Mouse (Mus musculus) erythroid progenitor cell, adult 5-6 weeks (primary cell): ENCODE results near the gene Ank3. TPM values are rescaled to one million over a fixed set of nuclear protein-coding genes. Genes with fewer than 3 reads are reported as not detected.

Experiments used
- ATAC-seq: replicated peaks from 2 replicates; pipeline ENCODE4 v1.8.0; 2016; ENCODE audit warnings: moderate number of reproducible peaks, mild to moderate bottlenecking, moderate TSS enrichment, inconsistent platforms; ENCODE audit not compliant: poor library complexity, low FRiP score, severe bottlenecking
- total RNA-seq, 2 experiments: library from RNA; stranded (forward) in 1 of 2; stranded (reverse) in 1 of 2; fragments of 150-400 nt in 1 of 2; fragments of 186-747, 209-891 nt in 1 of 2; gene quantifications; 2 replicates each; pipeline versions ENCODE4 v1.2.3 to v1.2.4; 2015 to 2017; ENCODE audit warnings: low replicate concordance in 2 of 2

Ank3 gene
- total RNA-seq (2015; ENCODE audit: low replicate concordance): 2.9 TPM in 1 of 2 replicates, not detected in the other
- total RNA-seq (2017; ENCODE audit: low replicate concordance): not detected in 2 replicates

GRCm38 (mm10) chr10:69398763-69399590 lies at the start of gene Ank3:
TSS of gene Ank3 (plus strand) at chr10:69398773.
- ATAC-seq: no peak

- no peak for ATAC-seq
These were observed 47.3 kb upstream of the Ank3 start for GRCm38 (mm10) chr10:69351071-69351841.

DNA sequence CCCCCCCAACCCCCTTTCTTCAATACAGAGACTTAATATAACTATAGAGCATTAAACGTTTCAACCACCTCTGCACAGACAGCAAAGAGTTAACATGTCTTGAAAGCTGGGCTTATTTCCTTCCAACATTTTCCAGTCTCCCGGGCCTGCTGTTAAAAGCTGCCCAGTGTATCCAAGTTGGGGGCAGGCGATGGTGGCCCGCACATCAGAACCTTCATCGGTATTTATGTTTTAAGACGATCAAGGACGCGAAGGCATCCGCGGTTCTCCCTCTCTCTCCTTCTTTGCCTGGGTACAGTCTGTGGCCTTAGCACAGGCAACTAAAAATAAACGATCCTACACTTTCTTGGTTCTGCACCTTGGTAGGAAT lies 46.7 kb upstream of the Ank3 start:
- no peak for ATAC-seq

GRCm38 (mm10) chr10:69352212-69353085 lies 46.1 kb upstream of the Ank3 start, which contains the start of gene Cdk1:
TSS of gene Cdk1 (minus strand) at chr10:69352938.
- ATAC-seq: peak; percentile 96

GRCm38 (mm10) chr10:69353086-69353479 lies 45.5 kb upstream of the Ank3 start:
- peak; percentile 65 for ATAC-seq

- ATAC-seq: no peak
These were observed 38.9 kb upstream of the Ank3 start for GRCm38 (mm10) chr10:69359666-69360065.

- ATAC-seq: no peak
These were observed 32.4 kb upstream of the Ank3 start for GRCm38 (mm10) chr10:69366208-69366607.

- no peak for ATAC-seq
These were observed 31.6 kb upstream of the Ank3 start for GRCm38 (mm10) chr10:69366877-69367387.

- no peak for ATAC-seq
These were observed 29.3 kb upstream of the Ank3 start for GRCm38 (mm10) chr10:69369321-69369720.

GRCm38 (mm10) chr10:69371441-69371840 lies 27.1 kb upstream of the Ank3 start:
- peak; percentile 70; the same call in 1 of the 2 replicates for ATAC-seq

DNA sequence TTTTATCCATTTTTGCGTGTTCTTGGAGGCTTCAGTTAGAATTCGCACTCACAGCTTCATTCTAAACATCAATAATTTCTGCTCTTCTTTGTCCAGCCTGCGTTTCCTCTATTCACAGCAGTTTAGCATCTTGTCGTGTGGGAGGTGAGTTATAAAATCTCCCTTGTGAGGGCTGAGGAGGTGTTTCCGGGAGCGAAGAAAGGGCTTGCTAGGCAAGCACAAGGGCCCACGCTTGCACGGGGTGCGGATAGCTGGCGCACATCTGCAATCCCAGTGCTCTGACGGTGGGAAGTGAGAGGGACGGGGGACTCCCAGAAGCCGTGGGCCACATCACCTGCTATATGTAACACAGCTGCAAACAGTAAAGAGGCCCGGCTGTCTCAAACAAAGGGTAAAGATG lies 26.5 kb upstream of the Ank3 start:
- ATAC-seq: no peak

DNA sequence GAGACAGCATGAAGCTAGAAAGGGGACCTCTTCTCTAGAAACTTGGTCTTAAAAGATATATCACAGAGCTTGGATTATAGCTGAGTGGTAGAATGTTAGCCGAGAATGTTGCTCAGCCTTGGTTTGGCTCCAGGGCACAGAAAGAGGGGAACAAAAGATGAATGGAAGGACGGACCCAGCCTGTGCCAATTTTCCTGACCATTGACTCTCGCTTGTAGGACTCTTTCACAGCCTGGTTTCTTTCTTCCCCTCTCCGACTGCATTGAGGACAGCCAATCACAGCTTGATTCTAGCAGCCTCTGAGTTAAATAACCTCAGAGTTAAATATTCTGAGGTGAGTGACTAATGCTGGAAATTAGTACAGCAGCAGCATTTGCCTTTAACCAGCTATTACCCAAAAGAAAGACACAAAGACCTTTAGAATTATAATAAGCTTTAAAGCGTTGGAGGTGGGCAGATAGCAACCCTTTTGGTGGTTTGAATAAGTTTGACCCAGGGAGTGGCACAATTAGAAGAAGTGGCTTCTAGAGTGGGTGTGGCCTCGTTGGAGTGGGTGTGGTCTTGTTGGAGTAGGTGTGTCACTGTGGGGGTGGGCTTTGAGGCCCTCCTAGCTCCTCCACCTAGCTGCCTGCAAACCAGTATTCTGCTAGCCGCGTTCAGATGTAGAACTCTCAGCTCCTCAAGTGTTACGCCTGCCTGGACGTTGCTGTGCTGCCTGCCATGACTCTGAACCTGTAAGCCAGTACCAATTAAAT lies 24.6 kb upstream of the Ank3 start:
- no peak for ATAC-seq

- ATAC-seq: no peak
These were observed 23.4 kb upstream of the Ank3 start for GRCm38 (mm10) chr10:69375154-69375553.

GRCm38 (mm10) chr10:69383186-69383585 lies 15.4 kb upstream of the Ank3 start:
- no peak for ATAC-seq

DNA sequence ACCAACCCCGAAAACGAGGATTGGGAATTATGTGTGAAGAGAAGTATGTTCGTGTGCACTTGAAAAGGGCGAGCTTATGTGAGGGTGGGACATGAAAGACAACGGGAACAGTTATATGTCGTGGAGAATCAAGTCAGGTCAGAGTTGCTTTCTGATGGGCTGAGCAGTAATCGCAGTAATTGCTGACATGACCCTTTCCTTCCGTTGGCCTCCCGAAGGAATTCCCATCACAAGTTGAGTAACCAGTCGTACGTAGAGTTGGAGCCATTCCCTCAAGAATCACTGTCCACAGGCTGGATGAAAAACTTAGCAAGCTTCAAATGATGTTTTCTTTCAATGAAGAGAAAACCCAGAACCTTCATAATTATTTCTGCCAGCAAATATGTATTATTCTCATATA lies 13.9 kb upstream of the Ank3 start:
- no peak for ATAC-seq

DNA sequence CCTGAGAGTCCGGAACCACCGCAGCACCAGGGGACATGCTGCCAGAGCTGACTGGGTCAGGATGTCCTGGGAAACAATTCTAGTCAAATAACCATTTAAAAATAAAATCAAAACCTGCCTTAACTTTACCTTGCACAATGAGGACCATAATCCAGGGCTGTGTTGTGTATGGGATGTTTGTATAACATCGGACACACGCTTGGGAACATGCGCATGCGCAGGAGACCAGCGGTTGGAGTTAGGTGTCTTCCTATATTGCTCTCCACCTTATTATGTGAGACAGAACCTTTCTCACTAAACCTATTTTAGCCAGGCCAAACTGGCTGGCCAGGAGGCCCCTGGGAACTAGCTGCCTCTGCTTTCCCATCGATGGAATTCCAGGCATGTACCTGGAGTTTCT lies 13.4 kb upstream of the Ank3 start:
- ATAC-seq: no peak

DNA sequence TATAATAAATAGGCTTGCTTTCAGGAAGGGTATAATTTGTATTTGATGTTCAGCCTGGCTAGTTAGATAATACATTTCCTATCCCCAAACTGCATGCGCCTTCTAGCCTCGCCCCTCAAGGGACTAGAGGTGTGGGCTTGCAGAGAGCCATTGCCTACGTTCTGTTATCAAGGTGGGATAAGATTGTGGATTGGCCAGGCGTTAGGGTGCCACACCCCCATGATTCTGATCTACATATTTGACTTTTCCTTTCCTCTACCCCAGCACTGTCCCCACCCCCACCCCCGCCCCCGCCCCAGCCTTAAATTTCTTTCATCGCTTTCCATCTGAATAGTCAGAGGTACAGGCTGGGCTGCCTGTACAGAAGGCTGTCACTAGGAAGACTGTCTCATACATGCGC lies 11.8 kb upstream of the Ank3 start:
- ATAC-seq: no peak

- ATAC-seq: no peak
These were observed 9.1 kb upstream of the Ank3 start for GRCm38 (mm10) chr10:69389511-69389910.

DNA sequence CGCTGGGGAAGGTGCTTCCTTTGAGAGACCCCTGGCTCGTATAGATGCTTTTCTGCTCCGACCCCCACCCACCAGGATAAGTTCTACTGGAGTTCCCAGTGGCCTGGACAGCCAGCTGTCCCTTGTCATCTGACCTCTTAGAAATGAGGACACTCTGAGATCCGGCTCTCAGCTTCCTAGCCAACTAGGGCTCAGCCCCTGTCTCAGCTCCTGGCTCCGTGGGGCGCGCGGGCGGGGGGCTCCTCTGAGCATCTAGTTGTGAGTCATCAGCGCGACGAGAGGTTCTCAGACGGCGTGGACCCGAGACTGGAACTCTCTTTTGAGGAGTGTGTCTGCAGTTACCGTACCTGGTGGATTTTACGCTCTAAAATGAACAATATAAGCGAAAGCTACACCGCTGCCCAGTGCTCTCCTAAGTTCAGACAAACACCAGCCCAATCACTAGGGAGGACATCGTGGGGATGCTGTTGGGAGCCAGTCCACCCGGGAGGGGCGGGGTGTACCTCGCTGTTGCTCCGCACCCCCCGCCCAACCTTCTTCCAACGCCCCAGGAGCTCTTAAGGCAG lies 293 bp upstream of the Ank3 start:
- ATAC-seq: no peak
